Mouse (Mus musculus) MEL (cell line): ENCODE data around the gene Prkce. TPM values are rescaled to one million over a fixed set of nuclear protein-coding genes. Genes with fewer than 3 reads are reported as not detected.

Source experiments
- DNase-seq: peaks from one replicate; pipeline ENCODE4 v3.0.0; 2011; ENCODE audit warnings: low read depth, low spot score
- H3K27ac ChIP-seq: 2 replicates; pipeline ENCODE4 v1.5.1; 2012; ENCODE audit warnings: low read depth, mild to moderate bottlenecking, control low read depth, low read length, moderate library complexity; ENCODE audit not compliant: control insufficient read depth
- H3K27me3 ChIP-seq, 2 experiments: fragments of 150-350 bp in 1 of 2; sonication (generic) in 1 of 2; 2 replicates each; pipeline ENCODE4 v1.6.1; 2012; ENCODE audit warnings: low read length in 2 of 2, mild to moderate bottlenecking in 2 of 2, improper control_type of control experiment in 1 of 2, moderate library complexity in 1 of 2; ENCODE audit not compliant: insufficient read depth in 2 of 2, control insufficient read depth in 1 of 2
- H3K36me3 ChIP-seq, 2 experiments: 2 replicates each; pipeline ENCODE4 v1.6.1; 2012 to 2014; ENCODE audit warnings: low read length in 2 of 2, improper control_type of control experiment in 1 of 2, inconsistent platforms in 1 of 2, mild to moderate bottlenecking in 1 of 2; ENCODE audit not compliant: insufficient read depth in 2 of 2, control insufficient read depth in 1 of 2
- H3K4me1 ChIP-seq, 2 experiments: fragments of 150-350 bp in 1 of 2; sonication (generic) in 1 of 2; 2 replicates each; pipeline ENCODE4 v1.6.1; 2012; ENCODE audit warnings: low read length in 2 of 2, improper control_type of control experiment in 1 of 2, mild to moderate bottlenecking in 1 of 2; ENCODE audit not compliant: insufficient read depth in 2 of 2, control insufficient read depth in 1 of 2
- H3K4me3 ChIP-seq, 2 experiments: fragments of 150-350 bp in 1 of 2; sonication (generic) in 1 of 2; 2 replicates each; pipeline ENCODE4 v1.5.1; 2012; ENCODE audit warnings: low read depth in 2 of 2, low read length in 2 of 2, mild to moderate bottlenecking in 2 of 2, moderate library complexity in 2 of 2, control low read depth in 1 of 2, improper control_type of control experiment in 1 of 2; ENCODE audit not compliant: control insufficient read depth in 1 of 2, insufficient read depth in 1 of 2
- H3K79me2 ChIP-seq: 2 replicates; pipeline ENCODE4 v1.6.1; 2012; ENCODE audit warnings: mild to moderate bottlenecking, low read length, moderate library complexity; ENCODE audit not compliant: control insufficient read depth, poor library complexity, insufficient read depth
- H3K9ac ChIP-seq: 2 replicates; pipeline ENCODE4 v1.6.1; 2012; ENCODE audit warnings: low read depth, mild to moderate bottlenecking, control low read depth, low read length, moderate library complexity; ENCODE audit not compliant: control insufficient read depth, poor library complexity, severe bottlenecking
- H3K9me3 ChIP-seq: fragments of 150-350 bp; sonication (generic); replicated peaks from 2 replicates; pipeline ENCODE4 v1.6.1; 2012; ENCODE audit warnings: mild to moderate bottlenecking, low read length, improper control_type of control experiment, moderate library complexity; ENCODE audit not compliant: insufficient read depth
- BHLHE40 ChIP-seq: IDR thresholded peaks from 2 replicates; pipeline ENCODE4 v1.6.1; 2012; ENCODE audit warnings: low read depth, mild to moderate bottlenecking, inconsistent platforms, low read length, improper control_type of control experiment, borderline replicate concordance
- CHD1 ChIP-seq: IDR thresholded peaks from 2 replicates; pipeline ENCODE4 v1.6.1; 2012; ENCODE audit warnings: low read depth, mild to moderate bottlenecking, inconsistent platforms, low read length, improper control_type of control experiment
- CHD2 ChIP-seq: IDR thresholded peaks from 2 replicates; pipeline ENCODE4 v1.6.1; 2011; ENCODE audit warnings: low read length, improper control_type of control experiment
- CTCF ChIP-seq, 3 experiments: IDR thresholded peaks in 2 of 3; conservative IDR thresholded peaks in 1 of 3; 2 replicates each; pipeline ENCODE4 v1.5.1; 2011 to 2012; ENCODE audit warnings: low read length in 3 of 3, low read depth in 2 of 3, mild to moderate bottlenecking in 2 of 3, improper control_type of control experiment in 1 of 3, inconsistent platforms in 1 of 3, mixed read lengths in 1 of 3, moderate library complexity in 1 of 3; ENCODE audit not compliant: control insufficient read depth in 1 of 3, insufficient read depth in 1 of 3, poor library complexity in 1 of 3, severe bottlenecking in 1 of 3
- E2F4 ChIP-seq: IDR thresholded peaks from 2 replicates; pipeline ENCODE4 v1.6.1; 2011; ENCODE audit warnings: low read depth, low read length, improper control_type of control experiment, borderline replicate concordance
- ELF1 ChIP-seq: IDR thresholded peaks from 2 replicates; pipeline ENCODE4 v1.6.1; 2014; ENCODE audit warnings: low read depth, mild to moderate bottlenecking, inconsistent platforms, low read length, improper control_type of control experiment, moderate library complexity
- EP300 ChIP-seq, 2 experiments: IDR thresholded peaks; 2 replicates each; pipeline ENCODE4 v1.6.1; 2011; ENCODE audit warnings: improper control_type of control experiment in 2 of 2, low read length in 2 of 2, low read depth in 1 of 2, mild to moderate bottlenecking in 1 of 2
- ETS1 ChIP-seq: IDR thresholded peaks from 2 replicates; pipeline ENCODE4 v1.6.1; 2012; ENCODE audit warnings: low read depth, mild to moderate bottlenecking, inconsistent platforms, low read length, improper control_type of control experiment, moderate library complexity
- GATA1 ChIP-seq: IDR thresholded peaks from 2 replicates; pipeline ENCODE4 v1.6.1; 2011; ENCODE audit warnings: low read depth, low read length, improper control_type of control experiment
- KAT2A ChIP-seq: conservative IDR thresholded peaks from 2 replicates; pipeline ENCODE4 v1.6.1; 2012; ENCODE audit warnings: low read depth, low read length, improper control_type of control experiment, inconsistent platforms
- MAFK ChIP-seq: IDR thresholded peaks from 2 replicates; pipeline ENCODE4 v1.6.1; 2011; ENCODE audit warnings: low read depth, mild to moderate bottlenecking, low read length, improper control_type of control experiment, borderline replicate concordance
- MAX ChIP-seq: IDR thresholded peaks from 2 replicates; pipeline ENCODE4 v1.6.1; 2011; ENCODE audit warnings: low read length, improper control_type of control experiment
- MAZ ChIP-seq: IDR thresholded peaks from 2 replicates; pipeline ENCODE4 v1.6.1; 2012; ENCODE audit warnings: low read depth, mild to moderate bottlenecking, inconsistent platforms, low read length, improper control_type of control experiment
- MEF2A ChIP-seq: IDR thresholded peaks from 2 replicates; pipeline ENCODE4 v1.6.1; 2014; ENCODE audit warnings: low read depth, mild to moderate bottlenecking, inconsistent platforms, low read length, improper control_type of control experiment; ENCODE audit not compliant: poor library complexity, insufficient replicate concordance, severe bottlenecking; ENCODE audit errors: extremely low read depth
- MYC ChIP-seq: IDR thresholded peaks from 2 replicates; pipeline ENCODE4 v1.6.1; 2011; ENCODE audit warnings: low read depth, mild to moderate bottlenecking, low read length, improper control_type of control experiment, moderate library complexity
- NRF1 ChIP-seq: IDR thresholded peaks from 2 replicates; pipeline ENCODE4 v1.6.1; 2014; ENCODE audit warnings: low read depth, mild to moderate bottlenecking, inconsistent platforms, low read length, improper control_type of control experiment, moderate library complexity; ENCODE audit not compliant: poor library complexity, insufficient read depth, severe bottlenecking
- POLR2AphosphoS5 ChIP-seq: IDR thresholded peaks from 2 replicates; pipeline ENCODE4 v1.6.1; 2012; ENCODE audit warnings: low read depth, borderline replicate concordance, mild to moderate bottlenecking, inconsistent platforms, low read length, moderate library complexity, mixed read lengths
- RAD21 ChIP-seq: IDR thresholded peaks from 2 replicates; pipeline ENCODE4 v1.6.1; 2011; ENCODE audit warnings: mild to moderate bottlenecking, low read depth, low read length, improper control_type of control experiment
- SMC3 ChIP-seq: IDR thresholded peaks from 2 replicates; pipeline ENCODE4 v1.6.1; 2011; ENCODE audit warnings: low read depth, low read length, improper control_type of control experiment
- TAL1 ChIP-seq: IDR thresholded peaks from 2 replicates; pipeline ENCODE4 v1.6.1; 2012; ENCODE audit warnings: mild to moderate bottlenecking, inconsistent platforms, low read length, moderate library complexity, mixed read lengths
- TBP ChIP-seq: IDR thresholded peaks from 2 replicates; pipeline ENCODE4 v1.8.0; 2011; ENCODE audit warnings: low read depth, low read length, improper control_type of control experiment
- TCF12 ChIP-seq: IDR thresholded peaks from 2 replicates; pipeline ENCODE4 v1.6.1; 2014; ENCODE audit warnings: low read depth, mild to moderate bottlenecking, inconsistent platforms, low read length, improper control_type of control experiment, moderate library complexity
- UBTF ChIP-seq: IDR thresholded peaks from 2 replicates; pipeline ENCODE4 v1.6.1; 2012; ENCODE audit warnings: low read depth, mild to moderate bottlenecking, inconsistent platforms, low read length, improper control_type of control experiment, moderate library complexity, borderline replicate concordance; ENCODE audit not compliant: insufficient read depth
- USF1 ChIP-seq: IDR thresholded peaks from 2 replicates; pipeline ENCODE4 v1.6.1; 2014; ENCODE audit warnings: low read depth, mild to moderate bottlenecking, inconsistent platforms, low read length, improper control_type of control experiment, moderate library complexity
- USF2 ChIP-seq, 2 experiments: IDR thresholded peaks; 2 replicates each; pipeline ENCODE4 v1.6.1; 2011 to 2012; ENCODE audit warnings: improper control_type of control experiment in 2 of 2, low read length in 2 of 2, borderline replicate concordance in 1 of 2, inconsistent platforms in 1 of 2, low read depth in 1 of 2, mild to moderate bottlenecking in 1 of 2; ENCODE audit not compliant: insufficient read depth in 1 of 2
- ZC3H11A ChIP-seq: IDR thresholded peaks from 2 replicates; pipeline ENCODE4 v1.6.1; 2012; ENCODE audit warnings: low read depth, mild to moderate bottlenecking, inconsistent platforms, low read length, improper control_type of control experiment
- ZKSCAN1 ChIP-seq: IDR thresholded peaks from 2 replicates; pipeline ENCODE4 v1.6.1; 2012; ENCODE audit warnings: low read depth, mild to moderate bottlenecking, inconsistent platforms, low read length, improper control_type of control experiment, moderate library complexity
- polyA plus RNA-seq, 2 experiments: library from polyadenylated mRNA; stranded (reverse) in 1 of 2; unstranded in 1 of 2; fragments of >175 nt in 1 of 2; fragments of >200 nt in 1 of 2; gene quantifications; 2 replicates each; pipeline versions ENCODE4 v1.2.1 to v1.2.4; 2012; ENCODE audit warnings: low replicate concordance in 2 of 2, low read depth in 1 of 2; ENCODE audit not compliant: insufficient read length in 2 of 2, insufficient read depth in 1 of 2, missing spikeins in 1 of 2
- total RNA-seq: library from RNA; depleted of rRNA; stranded (reverse); fragments of 300-350 nt; gene quantifications from 2 replicates; pipeline ENCODE4 v1.2.3, GENCODE M21; 2012

Prkce gene
- total and polyA plus RNA-seq, 3 experiments: 3.0 to 5.3 TPM; not detected in 1

GRCm38 (mm10) chr17:86487450-86487849, 319.9 kb downstream of the Prkce start (continued):
- TF ChIP-seq USF1 (peak; percentile 76), CHD1 (no peak)

GRCm38 (mm10) chr17:86489827-86490226, 322.2 kb downstream of the Prkce start:
- no peaks in the 10 kb centered on the region for H3K9me3 ChIP-seq
- peak; percentile 93 for TF ChIP-seq GATA1
- TF ChIP-seq ELF1: no peak
- peak in 1 of 2 experiments; percentile 45; a peak in 2 of 4 replicates for TF ChIP-seq EP300 (IDR thresholded peaks at IDR 0.05; ENCODE audit: low read depth in 1 of 2, low read length in 2 of 2)
- no peak overlapping the region for H3K27ac ChIP-seq
- no peaks in the 10 kb centered on the region for H3K79me2 ChIP-seq
- no peak overlapping the region for H3K4me3 ChIP-seq
- H3K9ac ChIP-seq: no peak overlapping the region
- no peaks in the 10 kb centered on the region for H3K27me3 ChIP-seq
- peak; percentile 41 for DNase-seq
- H3K4me1 ChIP-seq: peaks cover 54 to 75% of the 10 kb centered on the region in 2 experiments
- peaks cover 0 to 66% of the 10 kb centered on the region in 2 experiments; a peak in 2 of 4 replicates for H3K36me3 ChIP-seq

- DNase-seq: peak; percentile 82
- Histone ChIP-seq H3K36me3 (peaks cover 0 to 63% of the 10 kb centered on the region in 2 experiments; a peak in 2 of 4 replicates), H3K4me3 (no peak overlapping the region; a peak in 1 of 4 replicates), H3K27ac (peak overlapping the region; percentile 76), H3K9me3 (no peaks in the 10 kb centered on the region), H3K4me1 (peaks cover 53 to 72% of the 10 kb centered on the region in 2 experiments), H3K79me2 (no peaks in the 10 kb centered on the region), H3K9ac (peak overlapping the region; percentile 30; the same call in 1 of the 2 replicates), H3K27me3 (no peaks in the 10 kb centered on the region)
- TF ChIP-seq E2F4 (no peak), MAZ (0 out of 2 replicates have a peak, but pooled peaks have one; percentile 36), BHLHE40 (peak; percentile 78), ZC3H11A (no peak), USF2 (IDR thresholded peaks at IDR 0.05; ENCODE audit: borderline replicate concordance in 1 of 2, insufficient read depth in 1 of 2, low read depth in 1 of 2, low read length in 2 of 2) (no peak), MYC (peak; percentile 72; the same call in 1 of the 2 replicates), TCF12 (peak; percentile 97), TAL1 (peak; percentile 78), EP300 (IDR thresholded peaks at IDR 0.05; ENCODE audit: low read depth in 1 of 2, low read length in 2 of 2) (peak; percentile 95 to 97), CHD2 (peak; percentile 57; the same call in 1 of the 2 replicates), USF1 (no peak), CTCF (IDR thresholded peaks at IDR 0.05 in 2 of 3, conservative IDR thresholded peaks at IDR 0.05 in 1 of 3; ENCODE audit: control insufficient read depth in 1 of 3, insufficient read depth in 1 of 3, low read depth in 2 of 3, low read length in 3 of 3, poor library complexity in 1 of 3, severe bottlenecking in 1 of 3) (no peak), ZKSCAN1 (no peak), MAX (peak; percentile 75), SMC3 (no peak), POLR2AphosphoS5 (no peak), KAT2A (no peak; the same call in 1 of the 2 replicates), RAD21 (no peak), TBP (peak; percentile 64; the same call in 1 of the 2 replicates), MEF2A (no peak), NRF1 (no peak), GATA1 (peak; percentile 98), UBTF (no peak), MAFK (peak; percentile 95), ELF1 (0 out of 2 replicates have a peak, but pooled peaks have one; percentile 26), ETS1 (peak; percentile 85), CHD1 (no peak)
These were observed 324.8 kb downstream of the Prkce start for GRCm38 (mm10) chr17:86492376-86492775.
